Mouse (Mus musculus): Measurements from ENCODE around the gene Prr9. TPM values are rescaled to one million over a fixed set of nuclear protein-coding genes. Genes with fewer than 3 reads are reported as not detected.
A peak's percentile ranks its signal among the peaks of the same experiment; 100 is the strongest.

Prr9 gene
- not detected for total RNA-seq (2021)

- intact Hi-C loops (cut with DNase I), result no loop called here
Observed at GRCm38 (mm10) chr3:92123847-92124246, at the start of gene Prr9. Gene Prr9 (minus strand): TSS chr3:92123947.

DNA sequence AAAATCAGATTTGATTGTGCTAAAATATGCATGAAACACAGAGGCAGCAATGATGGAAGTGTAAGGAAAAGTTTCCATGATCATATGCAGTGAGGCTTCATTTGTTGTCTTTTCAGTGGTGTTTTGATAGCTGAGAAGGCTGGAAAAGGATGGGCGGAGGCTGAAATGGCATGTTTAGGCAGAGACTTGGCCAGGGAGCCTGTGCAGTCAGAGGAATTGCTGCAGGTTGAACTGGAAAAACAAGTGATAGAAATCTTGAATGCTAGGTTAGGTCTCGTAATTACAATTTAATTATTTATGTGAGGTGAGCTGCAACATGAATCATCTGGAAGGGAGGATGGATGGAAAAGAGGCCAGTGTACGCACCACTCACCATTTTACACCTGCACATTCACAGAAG is 46.1 kb upstream of the Prr9 start:
- DNase-seq (ENCODE audit: low spot score in 2 of 2), result no peak
- intact Hi-C loops (cut with DNase I), result no loop called here

More at GRCm38 (mm10) chr3:92123847-92124246, at the start of gene Prr9:
- DNase-seq (ENCODE audit: low spot score in 2 of 2), result no peak

DNA sequence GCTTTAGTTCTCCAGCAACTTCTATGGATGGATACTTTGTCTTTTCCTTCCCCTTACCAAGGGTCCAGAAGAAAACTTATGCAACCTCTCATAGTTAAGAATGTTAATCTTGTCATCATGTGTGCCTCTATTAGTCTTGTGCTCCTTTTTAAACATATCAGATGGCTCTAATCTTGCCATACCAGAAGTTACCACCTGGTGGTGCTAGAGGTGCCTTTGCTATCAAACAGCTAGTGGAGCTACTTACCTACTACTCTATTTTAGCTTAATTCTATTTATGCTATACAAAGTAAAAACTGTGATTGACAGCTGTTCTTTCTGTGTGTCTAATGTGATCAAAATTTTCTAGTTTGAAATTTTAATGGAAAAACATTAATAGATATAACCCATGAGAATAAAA is 29.6 kb upstream of the Prr9 start:
- peak; percentile 60 to 67 for DNase-seq (ENCODE audit: low spot score in 2 of 2)
- intact Hi-C loops (cut with DNase I), result loop anchor here (2.0 to 5.0 kb wide), 4 partner anchors 239 to 749 kb away; no protein-coding TSS in a partner anchor

GRCm38 (mm10) chr3:92150631-92151277 is 27.0 kb upstream of the Prr9 start:
- DNase-seq (ENCODE audit: low spot score in 2 of 2), result peak; percentile 75 to 77
- intact Hi-C loops (cut with DNase I), result loop anchor here (2.0 to 5.0 kb wide), 4 partner anchors 242 to 752 kb away; no protein-coding TSS in a partner anchor

DNA sequence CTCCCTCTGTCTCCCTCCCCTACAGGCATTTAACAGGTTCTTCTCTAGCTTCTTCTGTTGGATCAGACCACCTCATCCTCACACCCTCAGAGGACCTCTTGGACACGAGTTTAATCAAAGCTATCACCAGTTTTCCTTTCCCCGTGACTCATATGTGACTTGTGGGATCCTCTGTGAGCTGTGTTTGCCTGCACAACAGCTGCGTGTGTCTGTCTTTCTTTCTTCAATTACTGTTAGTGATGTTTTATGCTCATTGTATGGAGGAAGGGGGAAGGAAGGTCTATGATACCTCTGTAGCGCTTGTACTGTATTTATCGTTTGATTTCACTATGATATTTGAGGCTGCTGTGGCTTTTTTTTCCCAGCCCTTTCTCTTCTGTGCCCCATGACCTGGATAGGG is 24.2 kb upstream of the Prr9 start:
- DNase-seq (ENCODE audit: low spot score in 2 of 2), result no peak
- intact Hi-C loops (cut with DNase I), result loop anchor here (10.0 kb wide), 1 partner anchor 887 kb away; no protein-coding TSS in a partner anchor

GRCm38 (mm10) chr3:92147420-92147819 is 23.7 kb upstream of the Prr9 start:
- intact Hi-C loops (cut with DNase I), result loop anchor here (10.0 kb wide), 1 partner anchor 887 kb away; no protein-coding TSS in a partner anchor
- DNase-seq (ENCODE audit: low spot score in 2 of 2), result no peak

GRCm38 (mm10) chr3:92142644-92143043 is 18.9 kb upstream of the Prr9 start, which contains the start of gene Lelp1:
Gene Lelp1 (minus strand): TSS chr3:92142744.
- DNase-seq (ENCODE audit: low spot score in 2 of 2), result no peak
- intact Hi-C loops (cut with DNase I), result loop anchor here (10.0 kb wide), 1 partner anchor 892 kb away; no protein-coding TSS in a partner anchor

GRCm38 (mm10) chr3:92120902-92121301 is 2.8 kb downstream of the Prr9 start:
- no peak for DNase-seq (ENCODE audit: low spot score in 2 of 2)
- intact Hi-C loops (cut with DNase I), result no loop called here

DNA sequence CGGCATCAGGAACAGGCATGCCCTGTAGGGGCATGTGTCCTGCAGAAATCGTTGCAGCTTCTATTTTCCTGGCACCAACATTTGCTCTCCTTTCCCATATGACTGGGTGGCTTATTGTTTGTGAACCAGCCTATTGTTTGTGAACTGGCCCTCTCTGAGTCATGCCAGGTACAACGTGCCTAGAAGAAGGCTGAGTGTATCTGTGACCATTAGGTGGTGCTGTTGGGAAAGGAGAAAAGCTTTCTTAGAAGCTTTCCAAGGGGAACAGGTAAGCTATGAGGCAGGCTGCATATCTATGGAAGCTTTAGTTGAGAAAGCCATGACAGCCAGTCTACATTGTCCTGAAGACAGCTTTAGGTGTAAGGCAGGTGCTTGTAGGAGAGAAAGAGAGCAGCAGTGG is 5.8 kb downstream of the Prr9 start:
- peak; percentile 5 to 15 for DNase-seq (ENCODE audit: low spot score in 2 of 2)
- intact Hi-C loops (cut with DNase I), result no loop called here

GRCm38 (mm10) chr3:92111526-92111925 is 12.2 kb downstream of the Prr9 start:
- DNase-seq (ENCODE audit: low spot score in 2 of 2), result no peak
- intact Hi-C loops (cut with DNase I), result no loop called here

DNA sequence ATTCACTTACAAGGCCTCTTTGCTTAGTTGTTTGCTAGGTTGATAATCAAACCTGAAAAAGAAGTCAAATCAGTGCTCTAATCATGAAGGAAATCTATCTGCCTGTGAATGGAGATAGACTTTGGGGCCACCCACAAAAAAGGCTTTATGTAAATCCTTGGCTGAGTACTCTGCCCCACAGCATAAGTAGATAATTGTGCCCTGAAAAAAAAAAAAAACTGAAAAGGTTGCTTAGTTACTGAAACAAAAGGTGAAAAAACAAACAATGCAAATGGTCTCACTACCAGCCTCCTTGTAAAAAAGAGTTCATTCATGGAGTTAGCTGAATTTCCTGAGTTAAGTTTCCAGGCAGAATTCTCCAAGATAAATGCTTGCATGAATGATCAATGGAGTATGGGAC is 13.0 kb downstream of the Prr9 start:
- intact Hi-C loops (cut with DNase I), result no loop called here
- DNase-seq (ENCODE audit: low spot score in 2 of 2), result no peak

DNA sequence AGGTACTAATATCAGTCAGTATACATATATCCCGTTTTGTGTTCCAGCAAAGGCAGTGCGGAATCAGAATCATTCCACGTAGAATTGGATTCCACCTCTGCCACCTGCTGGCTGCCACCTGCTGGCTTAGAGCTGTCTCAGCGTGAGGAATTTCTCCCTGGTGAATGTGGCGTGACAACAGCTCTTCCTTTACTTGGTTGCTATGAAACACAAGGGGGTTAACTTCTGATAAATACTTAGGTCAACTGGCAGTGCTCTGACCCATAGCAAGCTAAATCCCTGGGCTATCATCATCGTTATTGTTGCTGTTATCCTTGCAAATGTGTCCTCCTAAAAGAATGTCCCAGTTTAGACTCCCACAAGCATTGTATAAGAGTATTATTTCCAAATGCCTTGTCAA is 17.2 kb downstream of the Prr9 start:
- intact Hi-C loops (cut with DNase I), result loop anchor here (1.0 kb wide), 1 partner anchor 56 kb away; no protein-coding TSS in a partner anchor
- peak; percentile 51 to 54 for DNase-seq (ENCODE audit: low spot score in 2 of 2)

GRCm38 (mm10) chr3:92083042-92083441 is 40.7 kb downstream of the Prr9 start, which contains the start of gene Lor:
Gene Lor (minus strand): TSS chr3:92083142.
- no peak for DNase-seq (ENCODE audit: low spot score in 2 of 2)
- intact Hi-C loops (cut with DNase I), result no loop called here

GRCm38 (mm10) chr3:92081285-92081931 is 42.3 kb downstream of the Prr9 start:
- intact Hi-C loops (cut with DNase I), result no loop called here
- peak in 1 of 2 experiments; percentile 19 for DNase-seq (ENCODE audit: low spot score in 2 of 2)

DNA sequence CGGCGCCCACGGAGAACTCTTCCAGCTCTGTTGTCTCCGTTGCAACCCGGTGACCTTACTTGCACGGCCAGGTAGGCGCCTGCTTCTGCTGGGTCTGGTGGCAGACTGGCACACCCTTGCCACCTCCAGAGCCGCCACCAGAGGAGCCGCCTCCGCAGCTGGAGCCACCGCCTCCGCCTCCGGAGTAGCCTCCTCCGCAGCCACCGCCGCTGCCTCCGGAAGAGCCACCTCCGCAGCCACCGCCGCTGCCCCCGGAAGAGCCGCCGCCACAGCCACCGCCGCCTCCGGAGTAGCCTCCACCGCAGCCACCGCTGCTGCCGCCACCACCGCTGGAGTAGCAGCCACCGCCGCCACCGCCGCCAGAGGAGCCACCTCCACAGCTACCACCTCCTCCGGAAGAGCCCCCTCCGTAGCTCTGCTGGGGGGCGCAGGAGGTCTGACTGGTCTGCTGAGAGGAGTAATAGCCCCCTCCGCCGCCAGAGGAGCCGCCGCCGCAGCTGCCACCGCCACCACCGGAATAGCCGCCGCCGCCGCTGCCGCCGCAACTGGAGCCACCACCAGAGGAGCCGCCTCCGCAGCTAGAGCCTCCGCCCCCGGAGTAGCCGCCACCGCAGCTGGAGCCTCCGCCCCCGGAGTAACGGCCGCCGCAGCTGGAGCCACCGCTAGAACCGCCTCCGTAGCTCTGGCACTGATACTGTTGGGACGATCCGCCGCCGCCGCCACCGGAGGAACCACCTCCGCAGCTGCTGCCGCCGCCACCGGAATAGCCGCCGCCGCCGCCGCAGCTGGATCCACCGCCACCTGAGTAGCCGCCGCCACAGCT is 43.1 kb downstream of the Prr9 start:
- DNase-seq (ENCODE audit: low spot score in 2 of 2), result peak; percentile 60 to 65
- intact Hi-C loops (cut with DNase I), result no loop called here

Other genes with a start within 250 kb of the Prr9 start
- gene Pglyrp3, start 109.4 kb downstream of the Prr9 start, total RNA-seq (2021), result not detected
- gene Lor, start 40.8 kb downstream of the Prr9 start, total RNA-seq (2021), result 1 to 10 TPM; 1.8 to 2.3 TPM
- gene Lelp1, start 18.8 kb upstream of the Prr9 start, total RNA-seq (2021), result not detected
- gene Sprr2a1, start 91.9 kb upstream of the Prr9 start, total RNA-seq (2021), result not detected
- gene Sprr2a2, start 92.0 kb upstream of the Prr9 start, total RNA-seq (2021), result not detected
- gene Sprr2a3, start 161.5 kb upstream of the Prr9 start, total RNA-seq (2021), result not detected
- not detected for gene Sprr2b, start 192.7 kb upstream of the Prr9 start, total RNA-seq (2021)
- not detected for gene Sprr2d, start 215.2 kb upstream of the Prr9 start, total RNA-seq (2021)
- not detected for gene Sprr2e, start 228.2 kb upstream of the Prr9 start, total RNA-seq (2021)
- not detected for gene Sprr2f, start 241.2 kb upstream of the Prr9 start, total RNA-seq (2021)

Measured in left cerebral cortex, postnatal 25 days (tissue).